Mouse (Mus musculus): ENCODE measurements around the gene Fgfr2. TPM values are rescaled to one million over a fixed set of nuclear protein-coding genes. Genes with fewer than 3 reads are reported as not detected.

Fgfr2 gene
- polyA plus RNA-seq, 1 experiment from 2014 or later, result 11.4 TPM

- Histone ChIP-seq H3K4me2 (ENCODE audit: low read depth, low read length) (no peak overlapping the region), H3K9ac (ENCODE audit: low read depth, low read length) (no peak overlapping the region), H3K4me3 (ENCODE audit: low read depth, low read length) (no peak overlapping the region), H3K9me3 (replicated peaks; ENCODE audit: control insufficient read depth, low read length) (no peaks in the 10 kb centered on the region), H3K36me3 (ENCODE audit: control insufficient read depth, insufficient read depth) (no peaks in the 10 kb centered on the region; the same call in 1 of the 2 replicates), H3K4me1 (ENCODE audit: control insufficient read depth, low read depth, low read length) (no peaks in the 10 kb centered on the region), H3K27me3 (ENCODE audit: control insufficient read depth, insufficient read depth, low read depth, low read length) (no peaks in the 10 kb centered on the region), H3K27ac (ENCODE audit: low read length) (no peak overlapping the region)
- ATAC-seq (ENCODE audit: low read depth), result no peak
- WGBS (ENCODE audit: insufficient replicate concordance), result 79% methylated on average over 4 of the region's 4 CpGs
These were observed 2667.4 kb downstream of the Fgfr2 start for GRCm38 (mm10) chr7:130455587-130456246.

- no peak overlapping the region for H3K9ac ChIP-seq (ENCODE audit: low read depth, low read length)
- no peak overlapping the region for H3K4me3 ChIP-seq (ENCODE audit: low read depth, low read length)
- no peak overlapping the region for H3K4me2 ChIP-seq (ENCODE audit: low read depth, low read length)
- no peak overlapping the region for H3K27ac ChIP-seq (ENCODE audit: low read length)
- no peaks in the 10 kb centered on the region for H3K4me1 ChIP-seq (ENCODE audit: control insufficient read depth, low read depth, low read length)
- no peaks in the 10 kb centered on the region for H3K27me3 ChIP-seq (ENCODE audit: control insufficient read depth, insufficient read depth, low read depth, low read length)
- H3K36me3 ChIP-seq (ENCODE audit: control insufficient read depth, insufficient read depth), result no peaks in the 10 kb centered on the region; the same call in 1 of the 2 replicates
- WGBS (ENCODE audit: insufficient replicate concordance), result 66% methylated on average over 3 of the region's 3 CpGs
- H3K9me3 ChIP-seq (replicated peaks; ENCODE audit: control insufficient read depth, low read length), result no peaks in the 10 kb centered on the region
- no peak for ATAC-seq (ENCODE audit: low read depth)
These were observed 2668.9 kb downstream of the Fgfr2 start for GRCm38 (mm10) chr7:130454226-130454625.

GRCm38 (mm10) chr7:130435776-130436175, 2687.4 kb downstream of the Fgfr2 start:
- Histone ChIP-seq H3K9ac (ENCODE audit: low read depth, low read length) (no peak overlapping the region), H3K4me3 (ENCODE audit: low read depth, low read length) (no peak overlapping the region), H3K36me3 (ENCODE audit: control insufficient read depth, insufficient read depth) (no peaks in the 10 kb centered on the region), H3K27me3 (ENCODE audit: control insufficient read depth, insufficient read depth, low read depth, low read length) (no peaks in the 10 kb centered on the region), H3K4me1 (ENCODE audit: control insufficient read depth, low read depth, low read length) (no peaks in the 10 kb centered on the region), H3K9me3 (replicated peaks; ENCODE audit: control insufficient read depth, low read length) (no peaks in the 10 kb centered on the region), H3K27ac (ENCODE audit: low read length) (no peak overlapping the region), H3K4me2 (ENCODE audit: low read depth, low read length) (no peak overlapping the region)
- ATAC-seq (ENCODE audit: low read depth), result no peak
- 79% methylated on average over 5 of the region's 5 CpGs for WGBS (ENCODE audit: insufficient replicate concordance)

GRCm38 (mm10) chr7:130432141-130432540, 2691.0 kb downstream of the Fgfr2 start:
- Histone ChIP-seq H3K4me2 (ENCODE audit: low read depth, low read length) (no peak overlapping the region), H3K27ac (ENCODE audit: low read length) (no peak overlapping the region), H3K4me3 (ENCODE audit: low read depth, low read length) (no peak overlapping the region), H3K36me3 (ENCODE audit: control insufficient read depth, insufficient read depth) (no peaks in the 10 kb centered on the region), H3K4me1 (ENCODE audit: control insufficient read depth, low read depth, low read length) (no peaks in the 10 kb centered on the region), H3K9ac (ENCODE audit: low read depth, low read length) (no peak overlapping the region), H3K9me3 (replicated peaks; ENCODE audit: control insufficient read depth, low read length) (no peaks in the 10 kb centered on the region), H3K27me3 (ENCODE audit: control insufficient read depth, insufficient read depth, low read depth, low read length) (no peaks in the 10 kb centered on the region)
- WGBS (ENCODE audit: insufficient replicate concordance), result 79% methylated on average over 2 of the region's 2 CpGs
- ATAC-seq (ENCODE audit: low read depth), result no peak

GRCm38 (mm10) chr7:130426586-130426985, 2696.6 kb downstream of the Fgfr2 start:
- WGBS (ENCODE audit: insufficient replicate concordance), result 44% methylated on average over 5 of the region's 5 CpGs
- no peaks in the 10 kb centered on the region for H3K9me3 ChIP-seq (replicated peaks; ENCODE audit: control insufficient read depth, low read length)
- H3K27me3 ChIP-seq (ENCODE audit: control insufficient read depth, insufficient read depth, low read depth, low read length), result no peaks in the 10 kb centered on the region
- H3K4me3 ChIP-seq (ENCODE audit: low read depth, low read length), result no peak overlapping the region
- H3K4me2 ChIP-seq (ENCODE audit: low read depth, low read length), result no peak overlapping the region
- H3K9ac ChIP-seq (ENCODE audit: low read depth, low read length), result no peak overlapping the region
- H3K27ac ChIP-seq (ENCODE audit: low read length), result no peak overlapping the region
- H3K4me1 ChIP-seq (ENCODE audit: control insufficient read depth, low read depth, low read length), result no peaks in the 10 kb centered on the region
- no peak for ATAC-seq (ENCODE audit: low read depth)
- no peaks in the 10 kb centered on the region for H3K36me3 ChIP-seq (ENCODE audit: control insufficient read depth, insufficient read depth)

- Histone ChIP-seq H3K4me3 (ENCODE audit: low read depth, low read length) (no peak overlapping the region), H3K36me3 (ENCODE audit: control insufficient read depth, insufficient read depth) (no peaks in the 10 kb centered on the region), H3K9ac (ENCODE audit: low read depth, low read length) (no peak overlapping the region), H3K9me3 (replicated peaks; ENCODE audit: control insufficient read depth, low read length) (no peaks in the 10 kb centered on the region), H3K27me3 (ENCODE audit: control insufficient read depth, insufficient read depth, low read depth, low read length) (no peaks in the 10 kb centered on the region), H3K27ac (ENCODE audit: low read length) (no peak overlapping the region), H3K4me2 (ENCODE audit: low read depth, low read length) (no peak overlapping the region), H3K4me1 (ENCODE audit: control insufficient read depth, low read depth, low read length) (no peaks in the 10 kb centered on the region)
- 66% methylated on average over 2 of the region's 2 CpGs for WGBS (ENCODE audit: insufficient replicate concordance)
- no peak for ATAC-seq (ENCODE audit: low read depth)
These were observed 2697.2 kb downstream of the Fgfr2 start for GRCm38 (mm10) chr7:130425991-130426390.

- Histone ChIP-seq H3K4me1 (ENCODE audit: control insufficient read depth, low read depth, low read length) (no peaks in the 10 kb centered on the region; the same call in 1 of the 2 replicates), H3K9me3 (replicated peaks; ENCODE audit: control insufficient read depth, low read length) (no peaks in the 10 kb centered on the region), H3K4me2 (ENCODE audit: low read depth, low read length) (no peak overlapping the region), H3K36me3 (ENCODE audit: control insufficient read depth, insufficient read depth) (no peaks in the 10 kb centered on the region), H3K27me3 (ENCODE audit: control insufficient read depth, insufficient read depth, low read depth, low read length) (no peaks in the 10 kb centered on the region), H3K27ac (ENCODE audit: low read length) (no peak overlapping the region), H3K4me3 (ENCODE audit: low read depth, low read length) (no peak overlapping the region), H3K9ac (ENCODE audit: low read depth, low read length) (no peak overlapping the region)
- WGBS (ENCODE audit: insufficient replicate concordance), result 64% methylated on average over 1 of the region's 1 CpGs
- ATAC-seq (ENCODE audit: low read depth), result peak; percentile 41; the same call in 1 of the 2 replicates
These were observed 2703.2 kb downstream of the Fgfr2 start for GRCm38 (mm10) chr7:130419961-130420360.

GRCm38 (mm10) chr7:130407622-130408021, 2715.5 kb downstream of the Fgfr2 start:
- WGBS (ENCODE audit: insufficient replicate concordance), result 84% methylated on average over 10 of the region's 10 CpGs
- Histone ChIP-seq H3K4me3 (ENCODE audit: low read depth, low read length) (no peak overlapping the region), H3K27me3 (ENCODE audit: control insufficient read depth, insufficient read depth, low read depth, low read length) (no peaks in the 10 kb centered on the region), H3K27ac (ENCODE audit: low read length) (no peak overlapping the region), H3K4me2 (ENCODE audit: low read depth, low read length) (no peak overlapping the region), H3K9ac (ENCODE audit: low read depth, low read length) (no peak overlapping the region), H3K4me1 (ENCODE audit: control insufficient read depth, low read depth, low read length) (no peaks in the 10 kb centered on the region), H3K36me3 (ENCODE audit: control insufficient read depth, insufficient read depth) (no peaks in the 10 kb centered on the region), H3K9me3 (replicated peaks; ENCODE audit: control insufficient read depth, low read length) (no peaks in the 10 kb centered on the region)
- no peak for ATAC-seq (ENCODE audit: low read depth)

- ATAC-seq (ENCODE audit: low read depth), result no peak
- Histone ChIP-seq H3K27me3 (ENCODE audit: control insufficient read depth, insufficient read depth, low read depth, low read length) (no peaks in the 10 kb centered on the region), H3K9ac (ENCODE audit: low read depth, low read length) (no peak overlapping the region), H3K9me3 (replicated peaks; ENCODE audit: control insufficient read depth, low read length) (no peaks in the 10 kb centered on the region), H3K36me3 (ENCODE audit: control insufficient read depth, insufficient read depth) (no peaks in the 10 kb centered on the region), H3K4me3 (ENCODE audit: low read depth, low read length) (no peak overlapping the region), H3K27ac (ENCODE audit: low read length) (no peak overlapping the region), H3K4me2 (ENCODE audit: low read depth, low read length) (no peak overlapping the region), H3K4me1 (ENCODE audit: control insufficient read depth, low read depth, low read length) (no peaks in the 10 kb centered on the region)
- 65% methylated on average over 2 of the region's 2 CpGs for WGBS (ENCODE audit: insufficient replicate concordance)
These were observed 2719.8 kb downstream of the Fgfr2 start for GRCm38 (mm10) chr7:130403346-130403745.
